Mouse (Mus musculus) bone marrow macrophage, adult 2 months (primary cell): ENCODE data around the gene Dll1.

ENCODE experiments used
- CTCF ChIP-seq: IDR thresholded peaks from 2 replicates; pipeline ENCODE4 v1.5.1; 2012; ENCODE audit warnings: low read depth, mild to moderate bottlenecking, low read length, moderate library complexity
- POLR2A ChIP-seq: IDR thresholded peaks from 2 replicates; pipeline ENCODE4 v1.6.1; 2012; ENCODE audit warnings: mild to moderate bottlenecking, low read depth, low read length, borderline replicate concordance

DNA sequence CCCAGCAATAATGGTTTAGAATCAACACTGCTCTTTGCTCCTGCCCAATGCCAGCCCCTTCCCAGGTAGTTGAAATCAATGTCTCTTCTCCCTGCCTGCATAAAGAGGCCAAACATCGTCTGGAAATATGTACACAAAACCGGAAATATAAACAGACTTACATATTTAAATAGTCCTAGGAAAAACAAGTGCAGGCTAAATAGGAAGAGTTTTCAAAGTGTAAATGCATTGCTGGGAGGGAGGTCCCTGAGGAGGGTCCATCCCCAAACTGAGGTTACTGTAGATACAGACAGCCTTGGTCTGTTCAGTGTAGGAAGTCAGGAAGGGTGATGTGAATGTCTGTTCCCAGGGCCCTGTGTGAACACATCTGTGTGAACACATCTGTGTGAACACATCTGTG is 29.9 kb upstream of the Dll1 start:
- TF ChIP-seq POLR2A = no peak
- no peak for TF ChIP-seq CTCF
